Mouse (Mus musculus) lung, embryonic 14.5 days (tissue): ENCODE measurements around the gene Htra2. TPM values are rescaled to one million over a fixed set of nuclear protein-coding genes. Genes with fewer than 3 reads are reported as not detected.
A peak's percentile ranks its signal among the peaks of the same experiment; 100 is the strongest.

Experiments
- ATAC-seq: fragments of 200-750 bp; cut with Nextera tagmentation; 2 replicates; pipeline ENCODE4 v1.8.0; 2017; ENCODE audit warnings: mild to moderate bottlenecking, moderate TSS enrichment, moderate library complexity; ENCODE audit not compliant: insufficient read depth
- DNase-seq: peaks from one replicate; pipeline ENCODE4 v3.0.0-alpha.2; 2015
- H3K27ac ChIP-seq: fragments of 300-500 bp; sonication (generic); 2 replicates; pipeline ENCODE4 v1.5.1; 2014; ENCODE audit warnings: low read depth, mild to moderate bottlenecking, moderate library complexity
- H3K27me3 ChIP-seq: fragments of 300-500 bp; sonication (generic); 2 replicates; pipeline ENCODE4 v1.6.1; 2014; ENCODE audit warnings: low read length, control low read depth; ENCODE audit not compliant: insufficient read depth
- H3K36me3 ChIP-seq: fragments of 300-500 bp; sonication (generic); 2 replicates; pipeline ENCODE4 v1.6.1; 2014; ENCODE audit warnings: control low read depth; ENCODE audit not compliant: insufficient read depth
- H3K4me1 ChIP-seq: fragments of 300-500 bp; sonication (generic); 2 replicates; pipeline ENCODE4 v1.6.1; 2014; ENCODE audit warnings: antibody characterized with exemption, control low read depth; ENCODE audit not compliant: insufficient read depth
- H3K4me2 ChIP-seq: fragments of 300-500 bp; sonication (generic); 2 replicates; pipeline ENCODE4 v1.6.1; 2014; ENCODE audit warnings: mild to moderate bottlenecking
- H3K4me3 ChIP-seq: fragments of 300-500 bp; sonication (generic); 2 replicates; pipeline ENCODE4 v1.5.1; 2014; ENCODE audit warnings: low read depth, low read length
- H3K9ac ChIP-seq: fragments of 300-500 bp; sonication (generic); 2 replicates; pipeline ENCODE4 v1.6.1; 2014
- H3K9me3 ChIP-seq: fragments of 300-500 bp; sonication (generic); 2 replicates; pipeline ENCODE4 v1.6.1; 2016; ENCODE audit warnings: low read depth, low read length, control low read depth
- CTCF ChIP-seq: IDR thresholded peaks from 2 replicates; pipeline ENCODE4 v1.5.1; 2016; ENCODE audit warnings: antibody characterized with exemption, low read depth
- WGBS: fragments of 180-500 bp; shearing (Covaris S2); extraction: QIAGEN DNeasy Blood & Tissue Kit; methylation state at CpG from one replicate; pipeline ENCODE4 v1.1.7; 2014; 5-methylcytosine and 5-hydroxymethylcytosine counted together
- polyA plus RNA-seq: library from polyadenylated mRNA; unstranded; fragments of >200 nt; fragmentation: Nextera tagmentation; extraction: Ambion mirVana; gene quantifications from 2 replicates; pipeline ENCODE4 v1.2.1, GENCODE M21; 2014

Htra2 gene
- polyA plus RNA-seq, 1 experiment from 2014 or later, result 44.0 TPM

DNA sequence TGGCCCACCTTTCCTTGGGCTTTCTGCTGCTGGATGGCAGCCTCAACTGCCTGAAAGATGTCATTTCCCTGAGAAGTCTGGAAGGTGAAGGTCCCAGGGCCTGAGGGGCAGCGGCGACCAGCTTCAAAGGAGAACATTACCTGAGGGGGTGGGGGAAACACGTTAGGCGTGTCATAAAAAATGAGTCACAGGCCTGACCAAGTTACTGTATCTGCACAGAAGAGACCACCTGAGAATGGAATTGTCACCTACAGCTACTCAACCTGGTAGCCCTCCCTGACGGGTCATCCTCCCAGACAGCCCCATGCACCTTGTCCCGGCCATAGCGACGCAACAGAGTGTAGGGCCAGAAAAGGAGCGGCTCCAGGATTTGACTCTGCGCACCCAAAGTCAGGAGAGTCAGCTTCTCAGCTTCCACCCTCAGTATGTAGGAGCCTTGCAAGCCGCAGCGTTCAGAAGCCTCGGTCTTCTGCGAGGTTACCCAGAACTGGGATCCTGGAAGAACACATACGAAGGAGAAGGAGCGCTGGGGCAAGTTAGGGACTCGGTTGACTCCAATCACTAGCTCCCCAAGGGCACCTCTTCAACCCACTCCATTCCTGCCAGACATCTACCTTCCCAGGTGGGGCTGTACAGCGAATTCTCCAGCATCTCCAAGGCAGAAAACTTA lies 23.0 kb downstream of the Htra2 start:
- DNase-seq, result no peak
- 39% methylated on average over 18 of the region's 18 CpGs for WGBS
- Histone ChIP-seq H3K27me3 (no peaks in the 10 kb centered on the region), H3K9me3 (no peaks in the 10 kb centered on the region), H3K4me3 (peak overlapping the region; percentile 55), H3K4me1 (0 out of 2 replicates have a peak, but pooled peaks cover 8% of the 10 kb centered on the region), H3K36me3 (no peaks in the 10 kb centered on the region), H3K27ac (no peak overlapping the region), H3K4me2 (peak overlapping the region; percentile 78), H3K9ac (peak overlapping the region; percentile 66)
- ATAC-seq, result no peak
- TF ChIP-seq CTCF, result no peak

DNA sequence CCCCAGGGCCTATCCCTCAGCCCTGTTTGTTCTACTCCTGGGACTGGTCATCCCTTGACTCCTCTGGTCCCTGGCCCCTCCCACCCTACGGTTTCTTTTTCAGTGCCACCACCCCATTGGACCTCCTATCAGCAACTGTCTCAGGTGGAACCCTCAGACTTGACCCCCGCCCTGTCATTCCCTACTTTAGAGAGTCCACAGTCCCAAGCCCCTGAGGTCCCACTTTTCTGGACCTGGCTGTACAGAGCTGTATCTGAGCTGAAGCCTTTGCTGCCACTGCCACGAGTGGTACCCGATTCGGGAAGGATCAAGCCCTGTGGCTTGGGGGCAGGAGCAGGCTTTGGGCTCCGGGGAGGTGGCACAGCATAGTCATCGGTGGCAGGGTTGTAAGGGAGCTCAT lies 24.0 kb downstream of the Htra2 start:
- Histone ChIP-seq H3K36me3 (no peaks in the 10 kb centered on the region), H3K27me3 (no peaks in the 10 kb centered on the region), H3K27ac (no peak overlapping the region), H3K4me2 (no peak overlapping the region), H3K9ac (no peak overlapping the region), H3K9me3 (no peaks in the 10 kb centered on the region), H3K4me3 (no peak overlapping the region), H3K4me1 (0 out of 2 replicates have a peak, but pooled peaks cover 7% of the 10 kb centered on the region)
- WGBS, result 76% methylated on average over 7 of the region's 7 CpGs
- no peak for TF ChIP-seq CTCF
- no peak for ATAC-seq
- DNase-seq, result no peak

DNA sequence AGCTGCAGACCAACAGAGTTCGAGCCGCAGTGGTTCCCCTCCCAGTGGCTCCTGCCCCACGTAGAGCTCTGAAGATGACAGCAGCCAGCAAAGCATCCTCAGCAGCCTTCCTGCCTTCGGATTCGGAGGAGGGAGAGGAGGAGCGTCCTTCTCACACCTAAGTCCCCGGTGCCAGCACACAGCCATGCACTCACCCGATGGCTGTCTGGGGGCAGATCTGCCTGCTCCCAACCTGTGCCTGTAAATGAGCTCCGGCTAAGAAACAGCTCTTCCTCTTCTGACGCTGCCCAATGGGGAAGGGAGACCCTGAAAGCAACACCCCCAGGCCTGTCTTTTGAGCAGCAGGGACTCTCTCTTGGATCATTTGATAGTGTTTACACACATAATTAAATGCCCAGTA lies 25.3 kb downstream of the Htra2 start:
- no peak overlapping the region for H3K9ac ChIP-seq
- no peaks in the 10 kb centered on the region for H3K36me3 ChIP-seq
- WGBS, result 37% methylated on average over 10 of the region's 10 CpGs

DNA sequence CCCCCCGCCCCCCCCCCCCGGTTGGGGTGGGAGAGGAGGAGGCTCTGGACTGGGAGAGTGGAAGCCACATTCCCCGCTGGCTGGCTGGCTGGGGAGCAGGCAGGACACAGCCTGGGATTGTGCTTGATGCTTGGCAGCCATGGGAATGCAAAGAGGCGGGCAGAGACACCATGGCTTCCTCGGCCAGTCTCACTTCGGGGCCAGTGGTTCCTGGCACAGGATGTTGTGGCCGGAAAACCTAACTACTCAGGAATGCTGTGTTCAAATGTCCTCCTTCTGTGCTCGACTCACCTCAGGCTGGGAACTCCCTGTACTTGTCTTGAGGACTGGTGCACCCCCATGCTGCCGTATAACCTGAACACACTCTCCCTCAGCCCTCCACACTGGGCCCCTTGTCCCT lies 27.4 kb downstream of the Htra2 start:
- no peaks in the 10 kb centered on the region for H3K36me3 ChIP-seq
- H3K4me1 ChIP-seq, result 0 out of 2 replicates have a peak, but pooled peaks cover 3% of the 10 kb centered on the region
- DNase-seq (peak; percentile 44), ATAC-seq (peak; percentile 31; the same call in 1 of the 2 replicates)
- no peak overlapping the region for H3K4me3 ChIP-seq
- H3K9me3 ChIP-seq, result no peaks in the 10 kb centered on the region
- H3K9ac ChIP-seq, result no peak overlapping the region
- H3K4me2 ChIP-seq, result peak overlapping the region; percentile 18; the same call in 1 of the 2 replicates
- no peaks in the 10 kb centered on the region for H3K27me3 ChIP-seq
- no peak overlapping the region for H3K27ac ChIP-seq
- TF ChIP-seq CTCF, result no peak
- 30% methylated on average over 7 of the region's 9 CpGs for WGBS

More for the DNA sequence above, 25.3 kb downstream of the Htra2 start:
- Histone ChIP-seq H3K4me3 (no peak overlapping the region), H3K4me1 (0 out of 2 replicates have a peak, but pooled peaks cover 7% of the 10 kb centered on the region), H3K4me2 (no peak overlapping the region), H3K9me3 (no peaks in the 10 kb centered on the region), H3K27me3 (no peaks in the 10 kb centered on the region), H3K27ac (no peak overlapping the region)
- TF ChIP-seq CTCF, result no peak
- ATAC-seq (no peak), DNase-seq (no peak)

DNA sequence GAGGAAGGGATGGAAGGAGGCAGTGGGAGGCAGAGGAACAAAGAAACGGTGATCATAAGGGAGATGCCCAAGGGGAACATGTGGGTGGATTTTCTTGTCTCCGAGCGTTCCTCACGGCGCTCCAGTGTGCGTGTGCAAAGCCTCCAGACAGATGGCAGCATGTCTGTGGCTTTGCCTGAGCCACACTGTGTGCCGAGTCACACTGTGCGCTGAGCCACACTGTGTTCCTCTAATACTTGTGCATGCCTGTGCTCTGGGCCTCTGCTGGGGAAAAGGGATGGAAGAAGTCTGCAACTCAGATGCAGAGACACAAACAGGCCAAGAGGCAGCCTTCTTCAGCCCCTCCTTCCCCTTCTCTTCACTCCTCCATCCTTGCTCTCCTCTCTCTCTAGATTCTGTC lies 27.8 kb downstream of the Htra2 start:
- ATAC-seq (no peak), DNase-seq (no peak)
- 0 out of 2 replicates have a peak, but pooled peaks cover 3% of the 10 kb centered on the region for H3K4me1 ChIP-seq
- H3K4me2 ChIP-seq, result no peak overlapping the region
- H3K36me3 ChIP-seq, result no peaks in the 10 kb centered on the region
- 72% methylated on average over 8 of the region's 8 CpGs for WGBS
- TF ChIP-seq CTCF, result no peak
- no peak overlapping the region for H3K4me3 ChIP-seq
- H3K9ac ChIP-seq, result no peak overlapping the region
- no peaks in the 10 kb centered on the region for H3K9me3 ChIP-seq
- no peaks in the 10 kb centered on the region for H3K27me3 ChIP-seq
- H3K27ac ChIP-seq, result no peak overlapping the region

DNA sequence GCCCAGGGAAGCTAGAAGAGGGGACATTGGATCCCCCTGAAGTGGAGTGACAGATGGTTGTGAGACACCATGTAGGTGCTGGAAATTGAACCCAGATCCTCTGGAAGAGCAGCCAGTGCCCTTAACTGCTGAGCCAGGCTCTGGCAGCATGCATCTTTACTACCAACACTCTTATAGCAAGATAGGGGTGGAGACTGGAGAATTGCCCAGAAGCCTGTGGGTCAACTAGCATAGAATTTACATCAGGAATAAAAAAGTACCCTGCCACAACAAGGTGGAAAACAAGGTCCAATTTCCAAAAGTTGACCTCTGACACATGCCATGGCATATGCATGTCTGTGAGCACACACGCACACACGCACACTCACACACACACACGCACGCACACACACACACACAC lies 29.9 kb downstream of the Htra2 start:
- Histone ChIP-seq H3K4me3 (no peak overlapping the region), H3K9me3 (no peaks in the 10 kb centered on the region), H3K9ac (no peak overlapping the region), H3K27ac (no peak overlapping the region), H3K4me2 (no peak overlapping the region), H3K4me1 (no peaks in the 10 kb centered on the region), H3K36me3 (no peaks in the 10 kb centered on the region), H3K27me3 (no peaks in the 10 kb centered on the region)
- ATAC-seq (no peak), DNase-seq (no peak)
- TF ChIP-seq CTCF, result no peak
- 79% methylated on average over 4 of the region's 4 CpGs for WGBS

DNA sequence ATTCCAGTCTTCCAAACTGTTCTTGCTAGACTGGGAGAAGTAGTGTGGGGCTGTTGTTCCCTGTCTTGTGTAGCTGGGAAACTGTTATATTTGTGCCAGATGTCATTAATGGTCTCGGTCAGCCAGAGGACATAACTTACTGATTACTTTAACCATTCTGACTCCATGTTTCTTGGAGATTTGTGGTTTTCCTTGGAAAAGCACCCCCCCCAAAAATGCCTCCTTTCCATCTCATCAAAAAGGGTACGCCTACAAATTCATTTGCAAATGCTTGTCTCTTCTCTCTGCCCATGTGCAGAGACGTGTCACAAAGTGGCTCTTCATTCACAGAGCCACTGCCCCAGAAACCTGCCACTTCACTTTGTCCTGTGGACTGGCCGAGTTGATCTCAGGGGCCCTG lies 30.7 kb downstream of the Htra2 start:
- WGBS, result 46% methylated on average over 4 of the region's 4 CpGs
- H3K27ac ChIP-seq, result no peak overlapping the region

More for the DNA sequence above, 30.7 kb downstream of the Htra2 start:
- Histone ChIP-seq H3K4me1 (no peaks in the 10 kb centered on the region), H3K9ac (no peak overlapping the region), H3K4me3 (no peak overlapping the region), H3K4me2 (no peak overlapping the region), H3K9me3 (no peaks in the 10 kb centered on the region), H3K27me3 (no peaks in the 10 kb centered on the region), H3K36me3 (no peaks in the 10 kb centered on the region)
- DNase-seq (no peak), ATAC-seq (no peak)
- TF ChIP-seq CTCF, result no peak
